Mouse (Mus musculus) CD8-positive naive resting alpha-beta T cell, adult 57 days (primary cell): ENCODE measurements around the gene Gm10643. TPM values are rescaled to one million over a fixed set of nuclear protein-coding genes. Genes with fewer than 3 reads are reported as not detected.

Source experiments
- total RNA-seq: library from RNA; stranded (reverse); gene quantifications from one replicate; pipeline ENCODE4 v1.2.4, GENCODE M21; 2023

Gm10643 gene
- 7.0 TPM for total RNA-seq

DNA sequence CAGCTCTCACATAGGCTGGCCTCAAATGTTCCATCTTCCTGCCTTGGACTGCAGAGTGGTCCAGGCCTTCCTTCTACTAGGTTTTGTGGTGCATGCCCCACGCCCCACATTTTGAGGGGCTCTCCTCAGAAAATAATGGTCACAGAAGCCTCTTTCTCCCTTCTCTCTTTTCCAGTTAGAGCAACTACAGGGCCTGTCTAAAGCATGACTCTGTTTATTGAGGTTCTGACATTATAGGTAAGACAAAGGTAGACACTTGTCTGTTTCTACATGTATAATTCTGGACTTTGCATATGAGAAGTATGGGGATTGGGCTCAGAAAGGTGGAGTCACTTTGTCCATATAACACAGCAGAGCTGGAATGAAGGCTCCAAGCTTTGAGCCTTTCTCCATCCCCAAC is at the start of gene Gm10643:
TSS of gene Gm10643 (minus strand) at position 101 of the 400 bp plus-strand sequence.

DNA sequence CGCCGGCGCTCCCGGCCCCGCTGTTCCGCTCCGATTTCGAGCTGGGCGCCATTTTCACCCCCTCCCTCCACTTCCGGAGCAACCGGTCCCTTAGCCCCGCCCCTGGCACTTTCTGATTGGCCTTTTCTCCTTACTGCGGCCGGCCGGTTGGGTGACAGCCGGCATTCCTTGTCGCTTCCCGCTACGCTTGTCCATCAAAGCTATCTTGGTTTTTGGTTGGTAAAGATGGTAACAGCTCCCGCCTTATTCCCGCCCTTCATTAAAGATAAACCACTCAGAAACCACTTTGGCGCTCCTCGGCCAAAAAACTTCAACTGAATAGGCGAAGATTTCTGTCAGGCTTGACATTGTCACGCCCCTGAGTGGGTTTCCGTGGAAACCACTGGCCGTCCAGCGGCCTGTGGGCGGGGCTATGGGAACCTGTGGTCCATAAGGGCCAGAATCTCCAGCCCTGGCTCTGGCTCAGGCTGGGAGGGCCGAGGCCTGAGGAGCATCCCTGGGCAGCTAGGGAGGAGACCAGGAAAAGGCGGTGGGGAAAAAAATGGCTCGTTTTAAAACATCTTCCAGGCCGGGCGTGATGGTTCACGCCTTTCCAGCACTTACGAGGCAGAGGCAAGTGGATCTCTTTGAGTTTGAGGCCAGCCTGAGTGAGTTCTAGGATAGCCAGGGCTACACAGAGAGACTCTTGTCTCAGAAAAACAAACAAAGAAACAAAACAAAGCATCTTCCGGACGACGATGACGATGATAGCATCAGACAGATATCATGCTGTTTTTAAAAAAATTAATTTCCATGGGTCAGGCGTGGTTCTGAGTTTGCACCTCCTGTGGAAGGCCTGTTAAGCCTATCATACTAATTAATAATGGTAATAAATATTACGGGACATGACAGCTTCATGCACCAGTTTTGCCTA is 40.0 kb upstream of the Gm10643 start, which contains the start of gene Dcaf15:
TSS of gene Dcaf15 (minus strand) at position 72 of the 913 bp plus-strand sequence.

DNA sequence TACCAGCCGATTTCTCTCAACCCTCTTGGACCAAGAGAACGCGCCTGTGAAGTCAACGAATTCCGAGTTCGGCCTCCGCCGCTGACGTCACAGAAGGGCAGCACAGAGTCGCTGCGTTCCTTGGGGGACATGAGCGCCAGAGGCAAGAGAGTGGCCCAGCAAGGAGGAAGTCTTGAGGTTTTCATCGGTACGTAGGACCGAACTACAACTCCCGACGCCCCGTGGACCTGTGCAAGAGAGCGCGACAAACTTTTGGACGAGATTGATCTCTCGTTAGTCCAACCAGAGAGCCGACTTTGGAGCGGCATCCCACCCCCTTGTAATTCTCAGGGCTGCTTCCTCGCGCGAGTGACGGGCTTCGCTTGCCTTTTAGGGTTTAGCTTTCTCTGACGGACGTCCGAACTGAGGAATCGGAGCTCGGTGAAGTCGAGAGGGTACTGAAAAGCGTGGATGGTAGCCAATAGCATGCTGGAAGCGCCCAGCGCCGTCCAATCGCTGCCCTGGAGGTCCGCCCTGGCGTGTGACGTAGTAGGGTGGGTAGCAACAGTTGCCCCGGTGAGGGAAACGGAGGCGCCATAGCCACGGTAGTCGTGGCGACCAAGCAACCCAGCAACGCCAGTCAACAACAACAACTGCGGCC is 1.5 kb upstream of the Gm10643 start, which contains the start of gene Rfx1:
TSS of gene Rfx1 (plus strand) at position 544 of the 640 bp plus-strand sequence.

DNA sequence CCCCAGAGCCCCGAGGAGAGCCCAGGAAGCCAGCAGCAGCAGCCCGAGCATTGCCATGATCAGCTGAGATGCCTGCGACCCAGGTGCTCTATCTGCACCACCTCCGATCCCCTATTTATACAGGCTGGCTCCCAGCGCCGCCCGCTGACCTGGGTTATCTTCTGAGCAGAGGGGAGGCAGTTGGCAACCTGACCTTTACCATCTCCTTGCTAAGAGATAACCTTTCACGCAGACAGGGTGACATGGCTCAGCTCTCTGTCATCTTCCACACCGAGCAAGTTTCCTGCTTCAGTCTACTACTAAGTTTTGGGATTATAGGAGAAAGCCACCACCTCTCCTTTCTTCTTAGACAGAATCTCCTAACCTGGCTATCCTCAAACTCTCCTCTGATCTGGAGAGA is 20.0 kb downstream of the Gm10643 start, which contains the start of gene Rln3:
TSS of gene Rln3 (minus strand) at position 101 of the 400 bp plus-strand sequence.

DNA sequence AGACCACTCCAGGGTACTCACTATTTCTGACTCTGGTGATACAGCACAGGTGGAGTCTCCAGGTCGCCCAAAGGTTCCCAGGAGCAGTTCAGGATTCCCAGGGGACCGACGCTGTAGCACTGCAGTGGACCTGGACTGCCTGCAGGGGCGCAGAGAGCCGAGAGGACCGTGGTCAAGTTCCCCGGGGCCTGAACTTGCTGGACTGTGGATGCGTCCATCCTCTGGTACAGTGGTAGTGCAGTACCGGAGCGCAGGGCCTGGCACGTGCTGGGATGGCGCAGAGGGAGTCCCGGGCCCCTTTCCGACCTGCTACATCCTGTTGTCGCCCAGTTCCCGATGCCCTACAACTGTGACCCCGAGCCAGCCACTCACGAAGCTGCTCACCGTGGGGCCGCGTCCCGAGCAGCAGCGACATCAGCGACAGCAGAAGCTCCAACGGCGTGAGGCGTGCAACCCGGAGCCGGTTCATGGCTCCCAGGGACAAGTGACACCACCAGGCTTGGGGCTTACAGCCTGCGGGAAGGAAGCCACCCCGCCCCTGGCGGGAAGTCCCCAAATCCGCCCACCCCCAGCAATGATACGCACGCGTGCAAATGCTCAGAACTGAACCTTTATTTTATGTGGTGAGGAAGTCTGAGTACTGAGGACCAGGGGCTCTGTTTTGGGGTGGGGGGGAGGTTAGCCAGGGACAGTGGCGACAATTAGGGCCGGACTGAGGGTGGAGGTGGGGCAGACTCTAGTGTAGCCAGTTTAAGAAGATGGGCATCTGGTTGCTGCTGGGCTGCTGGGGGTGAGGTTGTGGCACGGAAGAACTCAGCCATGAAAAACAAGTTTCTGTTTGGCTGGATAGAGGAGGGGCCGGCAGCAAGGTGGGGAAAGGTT is 22.6 kb downstream of the Gm10643 start, which contains the start of gene Il27ra:
TSS of gene Il27ra (minus strand) at position 524 of the 882 bp plus-strand sequence.

DNA sequence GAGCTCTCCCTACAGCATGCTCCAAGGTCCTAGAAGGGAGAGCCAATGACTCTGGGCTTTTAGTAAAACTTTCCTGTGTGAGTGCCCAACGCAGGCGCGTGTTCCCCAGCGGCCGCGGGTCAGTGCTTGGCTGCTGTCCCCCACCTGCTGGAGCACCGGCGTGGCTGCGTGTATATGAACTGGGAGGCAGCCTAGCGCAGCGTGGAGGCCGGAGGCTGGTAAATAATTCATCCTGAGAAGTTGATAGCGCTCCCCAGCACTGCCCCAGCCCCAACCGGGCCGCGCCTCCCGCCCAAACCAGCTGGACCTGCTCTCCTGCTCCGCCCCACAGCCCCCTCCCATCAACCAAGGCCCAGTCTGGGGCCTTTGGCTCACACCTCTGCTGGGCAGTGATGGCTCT is 43.8 kb downstream of the Gm10643 start, which contains the start of gene Palm3:
TSS of gene Palm3 (plus strand) at position 376 of the 400 bp plus-strand sequence.

Other genes with a start within 250 kb of the Gm10643 start
- gene Adgrl1, start 165.0 kb downstream of the Gm10643 start, total RNA-seq, result 59.6 TPM
- gene Gm10644, start 109.9 kb downstream of the Gm10643 start, total RNA-seq, result 0.46 TPM
- 8.2 TPM for gene Asf1b, start 109.6 kb downstream of the Gm10643 start, total RNA-seq
- gene Prkaca, start 92.1 kb downstream of the Gm10643 start, total RNA-seq, result 36.2 TPM
- 36.0 TPM for gene Samd1, start 67.5 kb downstream of the Gm10643 start, total RNA-seq
- not detected for gene 1700067K01Rik, start 63.6 kb downstream of the Gm10643 start, total RNA-seq
- not detected for gene 2210011C24Rik, start 53.0 kb downstream of the Gm10643 start, total RNA-seq
- gene Palm3, start 43.7 kb downstream of the Gm10643 start, total RNA-seq, result not detected
- gene Il27ra, start 22.5 kb downstream of the Gm10643 start, total RNA-seq, result 324 TPM
- 0.89 TPM for gene Rln3, start 20.1 kb downstream of the Gm10643 start, total RNA-seq
- 130 TPM for gene Rfx1, start 1.7 kb upstream of the Gm10643 start, total RNA-seq
- 68.1 TPM for gene Dcaf15, start 39.6 kb upstream of the Gm10643 start, total RNA-seq
- 6.4 TPM for gene Podnl1, start 60.9 kb upstream of the Gm10643 start, total RNA-seq
- 36.5 TPM for gene Cc2d1a, start 82.8 kb upstream of the Gm10643 start, total RNA-seq
- gene 4930432K21Rik, start 82.9 kb upstream of the Gm10643 start, total RNA-seq, result 3.2 TPM
- gene Nanos3, start 120.1 kb upstream of the Gm10643 start, total RNA-seq, result not detected
- gene Zswim4, start 171.9 kb upstream of the Gm10643 start, total RNA-seq, result 29.1 TPM
- gene D8Ertd738e, start 184.6 kb upstream of the Gm10643 start, total RNA-seq, result 163 TPM
- 35.8 TPM for gene Mri1, start 192.2 kb upstream of the Gm10643 start, total RNA-seq
- gene Ccdc130, start 205.2 kb upstream of the Gm10643 start, total RNA-seq, result 25.9 TPM